Mouse (Mus musculus) heart, adult 11 months (tissue): ENCODE results near the gene Gpa33.

Experiments
- DNase-seq: peaks from one replicate; pipeline ENCODE4 v3.0.0; 2022

Gpa33 gene

GRCm38 (mm10) chr1:166130224-166130860 is at the start of gene Gpa33:
TSS of gene Gpa33 (plus strand) at chr1:166130238.
- DNase-seq: peak; percentile 84

GRCm38 (mm10) chr1:166088446-166089170 is 41.4 kb upstream of the Gpa33 start:
- DNase-seq: peak; percentile 76

- DNase-seq: no peak
Measured at GRCm38 (mm10) chr1:166089337-166089736, 40.7 kb upstream of the Gpa33 start.

- DNase-seq: peak; percentile 61
Measured at GRCm38 (mm10) chr1:166089739-166090138, 40.3 kb upstream of the Gpa33 start.

GRCm38 (mm10) chr1:166090306-166090705 is 39.7 kb upstream of the Gpa33 start:
- no peak for DNase-seq

- no peak for DNase-seq
Measured at GRCm38 (mm10) chr1:166094462-166094861, 35.6 kb upstream of the Gpa33 start.

GRCm38 (mm10) chr1:166098120-166098519 is 31.9 kb upstream of the Gpa33 start:
- DNase-seq: peak; percentile 46

GRCm38 (mm10) chr1:166102920-166103608 is 27.0 kb upstream of the Gpa33 start:
- DNase-seq: peak; percentile 79

- peak; percentile 82 for DNase-seq
Measured at GRCm38 (mm10) chr1:166104858-166105257, 25.2 kb upstream of the Gpa33 start.

GRCm38 (mm10) chr1:166105464-166105863 is 24.6 kb upstream of the Gpa33 start:
- peak; percentile 53 for DNase-seq

GRCm38 (mm10) chr1:166114986-166115385 is 15.1 kb upstream of the Gpa33 start:
- peak; percentile 57 for DNase-seq

- DNase-seq: peak; percentile 22
Measured at GRCm38 (mm10) chr1:166115719-166116118, 14.3 kb upstream of the Gpa33 start.

- DNase-seq: no peak
Measured at GRCm38 (mm10) chr1:166117866-166118639, 12.0 kb upstream of the Gpa33 start.

- DNase-seq: peak; percentile 39
Measured at GRCm38 (mm10) chr1:166122114-166122513, 7.9 kb upstream of the Gpa33 start.

- peak; percentile 40 for DNase-seq
Measured at GRCm38 (mm10) chr1:166123045-166123444, 7.0 kb upstream of the Gpa33 start.

GRCm38 (mm10) chr1:166123751-166124150 is 6.3 kb upstream of the Gpa33 start:
- no peak for DNase-seq

- DNase-seq: no peak
Measured at GRCm38 (mm10) chr1:166124932-166125593, 5.0 kb upstream of the Gpa33 start.

- no peak for DNase-seq
Measured at GRCm38 (mm10) chr1:166126290-166126689, 3.7 kb upstream of the Gpa33 start.

- DNase-seq: peak; percentile 94
Measured at GRCm38 (mm10) chr1:166126795-166127194, 3.2 kb upstream of the Gpa33 start.

GRCm38 (mm10) chr1:166127719-166128118 is 2.3 kb upstream of the Gpa33 start, which contains the start of gene Dusp27:
TSS of gene Dusp27 (minus strand) at chr1:166127922.
- peak; percentile 84 for DNase-seq

- DNase-seq: peak; percentile 90
Measured at GRCm38 (mm10) chr1:166128551-166128950, 1.5 kb upstream of the Gpa33 start.

GRCm38 (mm10) chr1:166132367-166132766 is 2.3 kb downstream of the Gpa33 start:
- no peak for DNase-seq
